Mouse (Mus musculus): Measurements from ENCODE around the gene Cox6a2.
"Not testable (repeated sequence)": the region's sequence is repeated elsewhere in the genome, so short reads cannot be mapped to it uniquely, and the experiment has no call there.

Cox6a2 gene

GRCm38 (mm10) chr7:128234796-128235195, 28.6 kb upstream of the Cox6a2 start:
- DNase-seq (ENCODE audit: low spot score): no peak

- DNase-seq (ENCODE audit: low spot score): no peak
Observed at GRCm38 (mm10) chr7:128231741-128232140, 25.6 kb upstream of the Cox6a2 start.

- no peak for DNase-seq (ENCODE audit: low spot score)
Observed at GRCm38 (mm10) chr7:128220936-128221335, 14.7 kb upstream of the Cox6a2 start.

GRCm38 (mm10) chr7:128219952-128220351, 13.8 kb upstream of the Cox6a2 start:
- no peak for DNase-seq (ENCODE audit: low spot score)

GRCm38 (mm10) chr7:128209826-128210225, 3.6 kb upstream of the Cox6a2 start:
- DNase-seq (ENCODE audit: low spot score): no peak

GRCm38 (mm10) chr7:128208187-128208586, 2.0 kb upstream of the Cox6a2 start:
- peak; percentile 7 for DNase-seq (ENCODE audit: low spot score)

- no peak for DNase-seq (ENCODE audit: low spot score)
Observed at GRCm38 (mm10) chr7:128205695-128206094, 492 bp downstream of the Cox6a2 start.

- no peak for DNase-seq (ENCODE audit: low spot score)
Observed at GRCm38 (mm10) chr7:128204179-128204578, 2.0 kb downstream of the Cox6a2 start.

GRCm38 (mm10) chr7:128203071-128203470, 3.1 kb downstream of the Cox6a2 start:
- no peak for DNase-seq (ENCODE audit: low spot score)

GRCm38 (mm10) chr7:128201607-128202006, 4.6 kb downstream of the Cox6a2 start:
- DNase-seq (ENCODE audit: low spot score): no peak

GRCm38 (mm10) chr7:128181691-128182090, 24.5 kb downstream of the Cox6a2 start:
- no peak for DNase-seq (ENCODE audit: low spot score)

GRCm38 (mm10) chr7:128180546-128180945, 25.6 kb downstream of the Cox6a2 start:
- no peak for DNase-seq (ENCODE audit: low spot score)

GRCm38 (mm10) chr7:128180126-128180525, 26.1 kb downstream of the Cox6a2 start:
- DNase-seq (ENCODE audit: low spot score): no peak

GRCm38 (mm10) chr7:128178385-128178784, 27.8 kb downstream of the Cox6a2 start:
- no peak for DNase-seq (ENCODE audit: low spot score)

GRCm38 (mm10) chr7:128169996-128170395, 36.2 kb downstream of the Cox6a2 start:
- DNase-seq (ENCODE audit: low spot score): no peak

GRCm38 (mm10) chr7:128166391-128166790, 39.8 kb downstream of the Cox6a2 start:
- no peak for DNase-seq (ENCODE audit: low spot score)

GRCm38 (mm10) chr7:128164001-128164400, 42.2 kb downstream of the Cox6a2 start:
- no peak for DNase-seq (ENCODE audit: low spot score)

- DNase-seq (ENCODE audit: low spot score): not testable (repeated sequence)
Observed at GRCm38 (mm10) chr7:128158688-128159354, 47.4 kb downstream of the Cox6a2 start.

All from ovary, postnatal 10 days (tissue).